Mouse (Mus musculus): Measurements from ENCODE around the gene Atxn2l.

- TF ChIP-seq GATA1 (IDR thresholded peaks at IDR 0.05; ENCODE audit: borderline replicate concordance, low read length) (no peak), FLI1 (IDR thresholded peaks at IDR 0.05; ENCODE audit: low read length) (no peak)
Observed at GRCm38 (mm10) chr7:126450641-126451040, 52.6 kb downstream of the Atxn2l start.

All from megakaryocyte, embryonic 14.5 days (primary cell).